Mouse (Mus musculus) pancreas, adult 10 weeks (tissue): Measurements from ENCODE around the gene Mtmr14. TPM values are rescaled to one million over a fixed set of nuclear protein-coding genes. Genes with fewer than 3 reads are reported as not detected.

Experiments
- polyA plus RNA-seq: library from polyadenylated mRNA; stranded (reverse); fragments of 350-450 nt; fragmentation: Illumina TruSeq; extraction: RNeasy Lipid Tissue Mini Kit (QIAGEN cat#74804); gene quantifications from one replicate; pipeline ENCODE4 v1.2.3, GENCODE M21; 2015; ENCODE audit warnings: low read depth, low replicate concordance; ENCODE audit not compliant: insufficient read depth

The Mtmr14 gene
- polyA plus RNA-seq = 7.8 TPM

GRCm38 (mm10) chr6:113237542-113238270, at the start of gene Mtmr14:
Gene Mtmr14, plus strand, starts transcription at chr6:113237843.

DNA sequence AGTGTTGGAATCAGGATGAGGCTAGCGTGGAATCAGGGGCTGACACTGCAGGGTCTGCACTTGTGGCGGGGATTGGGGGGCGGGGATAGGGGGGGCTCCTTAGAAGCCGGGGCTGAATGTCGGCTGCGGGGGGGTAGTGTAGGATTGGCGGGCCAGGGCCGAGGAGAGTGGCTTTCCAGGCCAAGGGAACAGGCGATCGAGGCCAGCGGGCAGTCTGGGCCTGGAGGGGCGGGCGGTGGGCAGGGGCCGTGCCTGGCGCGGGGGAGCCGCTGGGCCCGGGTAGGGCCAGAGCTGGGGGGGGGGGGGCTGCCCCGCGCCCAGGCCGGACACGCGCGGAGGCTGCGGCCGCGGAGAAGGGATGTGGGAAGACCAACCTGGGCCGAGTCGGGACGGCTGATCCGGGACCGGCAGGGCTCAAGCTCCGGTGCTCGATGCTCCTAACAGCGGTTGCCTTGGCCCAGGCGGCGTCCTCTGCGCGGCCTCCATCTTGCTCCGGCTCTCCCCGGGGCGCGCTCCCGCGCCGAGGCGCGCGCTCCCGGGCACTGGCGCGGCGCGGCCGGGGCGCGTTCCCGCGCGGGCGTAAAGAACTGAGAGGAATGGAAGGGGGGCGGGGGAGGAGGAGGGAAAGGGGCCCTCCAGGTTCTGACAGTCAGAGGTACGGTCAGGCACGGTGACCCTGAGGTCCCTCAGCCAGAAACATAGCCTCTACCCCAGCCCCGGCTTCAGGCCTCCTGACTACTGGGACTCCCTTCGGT, 42.6 kb upstream of the Mtmr14 start, which contains the start of gene Lhfpl4:
Gene Lhfpl4 (minus strand): TSS at position 544 of the 755 bp plus-strand sequence.

DNA sequence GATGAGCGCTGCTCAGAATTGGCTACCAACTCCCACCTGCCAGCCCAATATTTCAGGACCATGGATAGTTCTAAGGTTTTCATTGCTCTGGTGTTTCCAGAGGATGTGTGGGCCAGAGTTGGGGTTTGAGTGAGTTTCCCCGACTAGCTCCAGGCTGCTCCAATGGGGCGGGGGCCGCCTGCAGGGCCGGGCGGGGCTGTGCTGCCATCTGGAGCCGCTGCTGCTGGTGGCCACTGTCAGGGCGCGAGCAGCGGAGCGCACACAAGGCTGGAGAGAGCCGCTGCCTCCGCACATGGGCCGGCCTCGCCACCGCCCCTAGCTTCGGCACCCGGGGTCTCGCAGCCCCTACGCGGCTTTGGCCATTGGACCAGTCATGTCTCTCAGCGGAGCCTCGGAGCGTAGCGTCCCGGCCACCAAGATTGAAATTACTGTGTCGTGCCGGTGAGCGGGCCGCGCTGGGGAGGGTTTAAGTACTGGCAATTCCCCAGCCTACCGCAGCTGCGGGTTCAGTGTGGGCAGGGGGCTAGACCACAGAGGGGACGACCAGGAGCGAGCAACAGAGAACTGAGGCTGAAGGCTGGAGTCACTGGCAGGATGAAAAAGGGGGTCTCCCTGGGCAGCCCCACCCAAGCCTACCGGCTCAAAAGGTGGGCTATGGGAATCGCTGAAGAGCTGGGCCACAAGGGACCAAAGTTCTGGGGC, 44.6 kb downstream of the Mtmr14 start, which contains the start of gene Cpne9:
Gene Cpne9 (plus strand): TSS at position 207 of the 702 bp plus-strand sequence.

DNA sequence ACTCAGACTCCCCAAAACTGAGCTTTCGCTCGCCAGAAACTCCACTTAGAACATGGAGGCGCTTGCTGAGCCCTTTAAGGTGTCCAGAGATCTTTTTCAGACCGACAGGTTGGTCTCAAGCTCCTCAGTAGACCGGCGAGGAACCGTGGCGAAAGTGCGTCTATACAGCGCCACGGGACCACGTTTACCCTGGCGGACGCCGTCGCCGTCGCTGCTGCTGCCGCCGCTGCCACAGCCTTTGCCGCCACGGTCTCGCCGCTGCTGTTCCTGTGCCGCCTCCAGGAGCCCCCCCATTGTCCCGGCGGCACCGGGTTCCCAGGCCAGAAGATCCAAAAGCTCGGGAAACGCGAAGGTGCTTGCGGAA, 69.3 kb downstream of the Mtmr14 start, which contains the start of gene Brpf1:
Gene Brpf1 (plus strand): TSS at position 152 of the 364 bp plus-strand sequence.

DNA sequence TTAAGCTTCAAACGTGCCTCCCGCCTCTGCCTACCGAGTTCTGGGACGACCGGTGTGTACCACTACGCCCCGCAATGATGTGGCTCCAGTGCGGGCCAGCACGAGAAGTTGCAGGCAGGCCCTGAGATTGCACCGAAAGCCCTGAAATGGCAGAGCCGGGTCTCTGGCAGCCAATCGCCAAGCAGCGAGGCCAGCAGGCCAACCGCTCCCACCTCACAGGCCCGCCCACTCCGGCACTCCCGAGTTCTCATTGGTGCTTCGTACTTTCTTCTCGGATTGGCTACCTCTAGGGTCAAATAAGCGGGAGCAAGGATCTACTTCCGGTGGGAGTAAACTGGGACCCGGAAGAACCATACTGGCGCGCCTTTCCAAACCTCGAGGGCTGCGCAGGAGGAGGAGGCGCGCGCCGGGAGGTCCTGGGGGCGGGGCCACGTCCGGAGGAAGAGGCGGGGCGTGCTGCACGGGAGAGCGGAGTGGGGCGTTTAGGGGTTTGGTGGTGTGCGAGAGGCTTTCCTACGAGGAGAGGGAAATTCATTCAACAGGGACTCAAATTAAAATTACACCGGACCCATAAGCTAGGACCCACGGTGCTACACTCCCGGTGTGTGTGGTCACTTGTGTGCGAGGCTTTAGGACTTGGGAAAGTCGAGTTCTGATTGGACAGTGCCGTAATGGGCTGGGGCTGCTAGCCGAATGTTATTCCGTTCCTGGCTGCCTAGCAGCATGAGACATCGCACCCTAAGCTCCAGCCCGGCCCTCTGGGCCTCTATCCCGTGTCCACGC, 89.1 kb downstream of the Mtmr14 start, which contains the start of gene Ogg1:
Gene Ogg1 (plus strand): TSS at position 440 of the 783 bp plus-strand sequence.

Other genes with a start within 250 kb of the Mtmr14 start
- gene Thumpd3, start 191.6 kb upstream of the Mtmr14 start, polyA plus RNA-seq = 11.0 TPM
- gene Setd5, start 160.5 kb upstream of the Mtmr14 start, polyA plus RNA-seq = 18.7 TPM
- gene Lhfpl4, start 42.5 kb upstream of the Mtmr14 start, polyA plus RNA-seq = 1.8 TPM
- gene Cpne9, start 44.5 kb downstream of the Mtmr14 start, polyA plus RNA-seq = not detected
- gene Brpf1, start 69.3 kb downstream of the Mtmr14 start, polyA plus RNA-seq = 8.0 TPM
- gene Ogg1, start 89.1 kb downstream of the Mtmr14 start, polyA plus RNA-seq = 4.5 TPM
- gene Camk1, start 106.1 kb downstream of the Mtmr14 start, polyA plus RNA-seq = 21.6 TPM
- gene Tada3, start 140.0 kb downstream of the Mtmr14 start, polyA plus RNA-seq = 10.0 TPM
- gene Arpc4, start 140.3 kb downstream of the Mtmr14 start, polyA plus RNA-seq = 20.2 TPM
- gene Ttll3, start 151.4 kb downstream of the Mtmr14 start, polyA plus RNA-seq = 3.8 TPM
- 7.7 TPM for gene Rpusd3, start 181.5 kb downstream of the Mtmr14 start, polyA plus RNA-seq
- 19.3 TPM for gene Cidec, start 197.9 kb downstream of the Mtmr14 start, polyA plus RNA-seq
- 16.6 TPM for gene Jagn1, start 204.7 kb downstream of the Mtmr14 start, polyA plus RNA-seq
- gene Il17re, start 220.6 kb downstream of the Mtmr14 start, polyA plus RNA-seq = 5.2 TPM
- gene Il17rc, start 233.6 kb downstream of the Mtmr14 start, polyA plus RNA-seq = 7.5 TPM
- 5.7 TPM for gene Creld1, start 245.5 kb downstream of the Mtmr14 start, polyA plus RNA-seq